10 mouse cellular contexts compared by ENCODE assay signal in genomic region chr11:77825853-77826252, GRCm38 (mm10). TPM values are rescaled to one million over a fixed set of nuclear protein-coding genes. Genes with fewer than 3 reads are reported as not detected.
DNase-seq lines count a peak whose midpoint lies in the region; ATAC-seq lines count a peak whose summit lies in the region.
"Had no signal": no experiment of that assay in that cellular context is flagged by ENCODE, and none has a peak within 500 bp of the region (broad histone marks: within the 10 kb centered on the region; RNA-seq: fewer than 3 reads in every experiment).

No protein-coding gene starts in this region.

- no peaks in the 10 kb centered on the region for H3K9me3 ChIP-seq in kidney, embryonic 14.5 days (ENCODE audit: control insufficient read depth, low read length)
- H3K9me3 ChIP-seq in liver, embryonic 11.5 days (ENCODE audit: control insufficient read depth, low read length): no peaks in the 10 kb centered on the region
- H3K9me3 ChIP-seq: embryonic facial prominence, embryonic 12.5 days; neural tube, embryonic 12.5 days had no signal

- no peak overlapping the region for H3K27ac ChIP-seq in kidney, embryonic 14.5 days (ENCODE audit: low read depth, low read length)
- no peak overlapping the region for H3K27ac ChIP-seq in liver, embryonic 11.5 days (ENCODE audit: low read depth, low read length)
- H3K27ac ChIP-seq: embryonic facial prominence, embryonic 12.5 days; neural tube, embryonic 12.5 days had no signal

- H3K9ac ChIP-seq in kidney, embryonic 14.5 days (ENCODE audit: low read depth, low read length): no peak overlapping the region
- H3K9ac ChIP-seq in liver, embryonic 11.5 days (ENCODE audit: low read depth, low read length): no peak overlapping the region
- H3K9ac ChIP-seq: embryonic facial prominence, embryonic 12.5 days; neural tube, embryonic 12.5 days had no signal

- peak; percentile 73 for DNase-seq in 3T3-L1 (ENCODE audit: low read depth, low spot score)
- DNase-seq in NIH3T3 (ENCODE audit: low read depth): peak; percentile 70
- peak; percentile 91 to 93 for DNase-seq in cerebellum, postnatal 10 days
- DNase-seq in gastrocnemius, postnatal 10 days: peak; percentile 66
- DNase-seq in liver, embryonic 11.5 days (ENCODE audit: low spot score): peak; percentile 50
- peak; percentile 79 for DNase-seq in thymus, postnatal 14 days

- 4% methylated on average over 5 of the region's 5 CpGs for WGBS in kidney, embryonic 14.5 days
- 10% methylated on average over 5 of the region's 5 CpGs for WGBS in liver, embryonic 11.5 days

- H3K4me2 ChIP-seq in kidney, embryonic 14.5 days (replicated peaks; ENCODE audit: low read depth, low read length): no peak overlapping the region
- no peak overlapping the region for H3K4me2 ChIP-seq in liver, embryonic 11.5 days
- H3K4me2 ChIP-seq: embryonic facial prominence, embryonic 12.5 days; neural tube, embryonic 12.5 days had no signal

- ATAC-seq in kidney, embryonic 14.5 days (ENCODE audit: low FRiP score, low TSS enrichment): 0 out of 2 replicates have a peak, but pooled peaks have one; percentile 24
- no peak for ATAC-seq in liver, embryonic 11.5 days (replicated peaks; ENCODE audit: low FRiP score)
- 0 out of 2 replicates have a peak, but pooled peaks have one; percentile 22 for ATAC-seq in neutrophil, adult 5-6 weeks (ENCODE audit: extremely low read depth, insufficient number of reproducible peaks, low FRiP score, poor library complexity, severe bottlenecking)

- H3K4me3 ChIP-seq in kidney, embryonic 14.5 days (ENCODE audit: low read length): no peak overlapping the region
- no peak overlapping the region for H3K4me3 ChIP-seq in liver, embryonic 11.5 days (ENCODE audit: low read depth, low read length)
- H3K4me3 ChIP-seq: embryonic facial prominence, embryonic 12.5 days; neural tube, embryonic 12.5 days had no signal

- H3K27me3 ChIP-seq in kidney, embryonic 14.5 days (ENCODE audit: control insufficient read depth, insufficient read depth, low read length): no peaks in the 10 kb centered on the region
- no peaks in the 10 kb centered on the region for H3K27me3 ChIP-seq in liver, embryonic 11.5 days (replicated peaks; ENCODE audit: control insufficient read depth, insufficient read depth, low read length)
- H3K27me3 ChIP-seq: embryonic facial prominence, embryonic 12.5 days had no signal

- H3K4me1 ChIP-seq in kidney, embryonic 14.5 days (ENCODE audit: control insufficient read depth, insufficient read depth, low read length): no peaks in the 10 kb centered on the region
- no peaks in the 10 kb centered on the region for H3K4me1 ChIP-seq in liver, embryonic 11.5 days (replicated peaks; ENCODE audit: control insufficient read depth, insufficient read depth, low read length)

- H3K36me3 ChIP-seq in kidney, embryonic 14.5 days (ENCODE audit: control insufficient read depth, insufficient read depth, low read length): peaks cover 31% of the 10 kb centered on the region; the same call in 1 of the 2 replicates
- H3K36me3 ChIP-seq in liver, embryonic 11.5 days (ENCODE audit: control insufficient read depth, insufficient read depth, low read length): peaks cover 35% of the 10 kb centered on the region

RNA-seq across cellular contexts. Expression of gene Gm10277, which starts 38.3 kb away (rescaled TPM):
- total RNA-seq in gastrocnemius, postnatal 10 days (2021): not detected
- 0.92 and 1.4 TPM in 2 replicates for polyA plus RNA-seq in kidney, embryonic 14.5 days (2014; fragmentation: Nextera tagmentation; extraction: Ambion mirVana)
- polyA plus RNA-seq in liver, embryonic 11.5 days (2014; fragmentation: Nextera tagmentation; extraction: Ambion mirVana): 1.5 and 2.0 TPM in 2 replicates
- total RNA-seq in neutrophil, adult 5-6 weeks (2017): not detected in 2 replicates
